ENCODE assay signal across 22 mouse cellular contexts in the genomic region with DNA sequence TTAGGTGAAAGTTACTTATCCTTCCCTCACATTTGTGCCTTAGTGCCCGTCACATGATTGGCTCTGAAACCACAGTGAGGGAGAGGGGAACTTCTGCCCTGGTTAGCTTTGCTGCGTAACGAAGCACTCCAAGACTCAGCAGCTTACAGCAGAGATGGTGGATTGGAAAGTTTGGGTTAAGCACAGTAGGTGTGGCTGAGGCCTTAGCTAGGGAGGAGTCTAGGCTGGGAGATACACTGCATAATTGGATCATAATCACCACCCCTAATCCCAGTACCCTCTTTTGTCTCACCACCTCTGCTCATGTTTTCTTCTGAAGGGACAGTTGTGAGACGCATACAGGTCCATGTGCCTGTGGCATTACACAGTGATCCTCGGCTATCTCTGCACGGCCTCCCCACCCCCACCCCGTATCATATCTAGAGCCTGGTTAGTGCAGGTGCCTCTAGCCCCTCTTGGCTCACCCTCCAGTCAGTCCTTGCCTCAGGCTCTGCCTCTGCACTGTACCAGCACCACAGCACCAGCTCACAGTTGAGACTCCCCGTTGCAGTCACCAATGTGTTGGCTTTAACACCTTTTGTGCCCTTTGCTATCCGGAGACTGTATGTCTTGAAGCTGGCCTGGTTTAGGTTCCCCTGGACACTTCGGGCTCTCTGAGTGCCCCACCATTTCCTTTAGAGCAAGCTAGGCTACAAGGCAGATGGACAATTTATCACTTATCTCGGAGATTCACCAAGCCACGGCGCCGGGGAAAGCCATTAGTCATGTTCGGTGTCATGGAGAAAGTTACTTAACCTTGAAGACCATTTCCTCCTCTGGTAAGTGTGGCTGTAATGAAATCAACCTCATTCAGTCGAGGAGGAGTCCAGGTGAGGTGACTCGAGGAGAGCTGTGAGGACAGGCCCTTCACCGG. TPM values are rescaled to one million over a fixed set of nuclear protein-coding genes. Genes with fewer than 3 reads are reported as not detected.
DNase-seq lines count a peak whose midpoint lies in the region; ATAC-seq and TF ChIP-seq lines count a peak whose summit lies in the region.
"Had no signal": no experiment of that assay in that cellular context is flagged by ENCODE, and none has a peak within 500 bp of the region (broad histone marks: within the 10 kb centered on the region; RNA-seq: fewer than 3 reads in every experiment).

No protein-coding gene starts in this region.

- no peak overlapping the region for H3K4me3 ChIP-seq in heart, embryonic 12.5 days
- no peak overlapping the region for H3K4me3 ChIP-seq in lung, postnatal 0 days (ENCODE audit: low read depth, low read length)
- peak overlapping the region; percentile 23; the same call in 1 of the 2 replicates for H3K4me3 ChIP-seq in liver, embryonic 12.5 days
- H3K4me3 ChIP-seq: intestine, embryonic 15.5 days; limb, embryonic 13.5 days; midbrain, embryonic 10.5 days; neural tube, embryonic 15.5 days had no signal

- no peak for DNase-seq in heart, postnatal 25 days (ENCODE audit: low spot score)
- peak; percentile 27 for DNase-seq in lung, postnatal 0 days (ENCODE audit: low spot score)
- DNase-seq in lung, postnatal 4 days = no peak
- no peak for DNase-seq in embryo, embryonic 10.5 days (ENCODE audit: low spot score)
- no peak for DNase-seq in left cerebral cortex, adult 8-10 months (ENCODE audit: low spot score in 2 of 2)
- DNase-seq: adrenal gland, postnatal 25 days; B cell, adult 2 months; cerebellum, postnatal 14 days; heart, adult 11 months; heart, postnatal 14 days; kidney, postnatal 10 days; lung, postnatal 10 days; right cerebral cortex, postnatal 25 days had no signal

- intact Hi-C loops in heart, postnatal 25 days (cut with DNase I) = no loop called here

- ATAC-seq in heart, embryonic 12.5 days (ENCODE audit: insufficient number of reproducible peaks, low FRiP score) = 0 out of 2 replicates have a peak, but pooled peaks have one; percentile 36
- peak; percentile 30 for ATAC-seq in lung, postnatal 0 days
- ATAC-seq in liver, embryonic 12.5 days = peak; percentile 70
- ATAC-seq in megakaryocyte-erythroid progenitor cell, adult 5-6 weeks (replicated peaks; ENCODE audit: low FRiP score, low TSS enrichment, poor library complexity, severe bottlenecking) = peak; percentile 56
- ATAC-seq: forebrain, embryonic 16.5 days; intestine, embryonic 15.5 days had no signal

- TF ChIP-seq CTCF in lung, postnatal 0 days (IDR thresholded peaks at IDR 0.05) = no peak

- H3K27me3 ChIP-seq in heart, embryonic 12.5 days (replicated peaks) = no peaks in the 10 kb centered on the region
- no peaks in the 10 kb centered on the region for H3K27me3 ChIP-seq in lung, postnatal 0 days (replicated peaks; ENCODE audit: insufficient read depth, low read length)
- no peaks in the 10 kb centered on the region for H3K27me3 ChIP-seq in liver, embryonic 12.5 days (replicated peaks)
- H3K27me3 ChIP-seq: intestine, embryonic 15.5 days; limb, embryonic 13.5 days; neural tube, embryonic 15.5 days had no signal

- 42% methylated on average over 18 of the region's 18 CpGs for WGBS in heart, embryonic 12.5 days
- 50% methylated on average over 18 of the region's 18 CpGs for WGBS in lung, postnatal 0 days
- WGBS in liver, embryonic 12.5 days (ENCODE audit: insufficient replicate concordance) = 19% methylated on average over 18 of the region's 18 CpGs

- H3K4me2 ChIP-seq in heart, embryonic 12.5 days = no peak overlapping the region
- no peak overlapping the region for H3K4me2 ChIP-seq in lung, postnatal 0 days (replicated peaks; ENCODE audit: low read depth, low read length)
- H3K4me2 ChIP-seq in liver, embryonic 12.5 days = peak overlapping the region; percentile 60
- H3K4me2 ChIP-seq: intestine, embryonic 15.5 days; limb, embryonic 13.5 days; neural tube, embryonic 15.5 days had no signal

- no peaks in the 10 kb centered on the region for H3K9me3 ChIP-seq in heart, embryonic 12.5 days (replicated peaks)
- no peaks in the 10 kb centered on the region for H3K9me3 ChIP-seq in lung, postnatal 0 days (ENCODE audit: low read length)
- no peaks in the 10 kb centered on the region for H3K9me3 ChIP-seq in liver, embryonic 12.5 days (replicated peaks)
- H3K9me3 ChIP-seq: intestine, embryonic 15.5 days; limb, embryonic 13.5 days; midbrain, embryonic 10.5 days; neural tube, embryonic 15.5 days had no signal

- no peak overlapping the region for H3K27ac ChIP-seq in heart, embryonic 12.5 days (ENCODE audit: poor library complexity, severe bottlenecking)
- H3K27ac ChIP-seq in lung, postnatal 0 days (ENCODE audit: low read length) = no peak overlapping the region
- H3K27ac ChIP-seq in liver, embryonic 12.5 days = peak overlapping the region; percentile 71
- H3K27ac ChIP-seq: intestine, embryonic 15.5 days; limb, embryonic 13.5 days; midbrain, embryonic 10.5 days; neural tube, embryonic 15.5 days; stomach, postnatal 0 days had no signal

- TF ChIP-seq EP300 in lung, postnatal 0 days (IDR thresholded peaks at IDR 0.05) = no peak

- peaks cover 50% of the 10 kb centered on the region for H3K4me1 ChIP-seq in heart, embryonic 12.5 days (replicated peaks)
- H3K4me1 ChIP-seq in lung, postnatal 0 days (ENCODE audit: insufficient read depth, low read depth, low read length) = peaks cover 5% of the 10 kb centered on the region; the same call in 1 of the 2 replicates
- H3K4me1 ChIP-seq in liver, embryonic 12.5 days = peaks cover 65% of the 10 kb centered on the region

- H3K9ac ChIP-seq in heart, embryonic 12.5 days = no peak overlapping the region
- H3K9ac ChIP-seq in lung, postnatal 0 days (replicated peaks; ENCODE audit: low read depth) = no peak overlapping the region
- H3K9ac ChIP-seq in liver, embryonic 12.5 days = peak overlapping the region; percentile 40
- H3K9ac ChIP-seq: intestine, embryonic 15.5 days; limb, embryonic 13.5 days; neural tube, embryonic 15.5 days had no signal

- H3K36me3 ChIP-seq in heart, embryonic 12.5 days = no peaks in the 10 kb centered on the region
- H3K36me3 ChIP-seq in lung, postnatal 0 days (ENCODE audit: insufficient read depth, low read length) = no peaks in the 10 kb centered on the region
- no peaks in the 10 kb centered on the region for H3K36me3 ChIP-seq in liver, embryonic 12.5 days
- H3K36me3 ChIP-seq: intestine, embryonic 15.5 days; limb, embryonic 13.5 days; midbrain, embryonic 10.5 days; neural tube, embryonic 15.5 days had no signal

RNA-seq across cellular contexts. Expression of a gene that starts 42.1 kb away (rescaled TPM):
- 46.6 and 46.8 TPM in 2 replicates for polyA plus RNA-seq in heart, embryonic 12.5 days (2016; fragmentation: Nextera tagmentation; extraction: Ambion mirVana)
- total RNA-seq in heart, postnatal 25 days (2021) = 10 to 100 TPM; 11.6 to 12.5 TPM
- 16.9 and 17.8 TPM in 2 replicates for polyA plus RNA-seq in lung, postnatal 0 days (2015; fragmentation: Nextera tagmentation; extraction: Ambion mirVana)
- polyA plus RNA-seq in liver, embryonic 12.5 days (2016; fragmentation: Nextera tagmentation; extraction: Ambion mirVana) = 10.3 and 10.7 TPM in 2 replicates
- 14.2 and 22.4 TPM in 2 replicates for total RNA-seq in megakaryocyte-erythroid progenitor cell, adult 5-6 weeks (2014; fragmentation: Nextera tagmentation)
- 8.4 and 12.3 TPM in 2 replicates for total RNA-seq in megakaryocyte-erythroid progenitor cell, adult 5-6 weeks (2017)
- 10 to 100 TPM; 16.1 to 19.9 (median 18.7) TPM for total RNA-seq in left cerebral cortex, adult 8-10 months (2022)
